Mouse (Mus musculus) gastrocnemius, postnatal 4 days (tissue): Measurements from ENCODE around the gene Ndufa6. TPM values are rescaled to one million over a fixed set of nuclear protein-coding genes. Genes with fewer than 3 reads are reported as not detected.

Experiments used
- DNase-seq, 2 experiments: peaks; one replicate each; pipeline ENCODE4 v3.0.0; 2021 to 2022; ENCODE audit warnings: low spot score in 2 of 2, mixed read lengths in 2 of 2
- microRNA-seq: library from miRNA; unstranded; fragments of <30 nt; microRNA quantifications from one replicate; pipeline ENCODE4 v1.2.0, GENCODE M21; 2021
- total RNA-seq, 2 experiments: library from RNA; stranded (reverse); gene quantifications; 2 replicates each; pipeline ENCODE4 v1.2.3; 2021

Gene Ndufa6
- total RNA-seq, 2 experiments from 2014 or later, result 306 to 308 TPM

DNA sequence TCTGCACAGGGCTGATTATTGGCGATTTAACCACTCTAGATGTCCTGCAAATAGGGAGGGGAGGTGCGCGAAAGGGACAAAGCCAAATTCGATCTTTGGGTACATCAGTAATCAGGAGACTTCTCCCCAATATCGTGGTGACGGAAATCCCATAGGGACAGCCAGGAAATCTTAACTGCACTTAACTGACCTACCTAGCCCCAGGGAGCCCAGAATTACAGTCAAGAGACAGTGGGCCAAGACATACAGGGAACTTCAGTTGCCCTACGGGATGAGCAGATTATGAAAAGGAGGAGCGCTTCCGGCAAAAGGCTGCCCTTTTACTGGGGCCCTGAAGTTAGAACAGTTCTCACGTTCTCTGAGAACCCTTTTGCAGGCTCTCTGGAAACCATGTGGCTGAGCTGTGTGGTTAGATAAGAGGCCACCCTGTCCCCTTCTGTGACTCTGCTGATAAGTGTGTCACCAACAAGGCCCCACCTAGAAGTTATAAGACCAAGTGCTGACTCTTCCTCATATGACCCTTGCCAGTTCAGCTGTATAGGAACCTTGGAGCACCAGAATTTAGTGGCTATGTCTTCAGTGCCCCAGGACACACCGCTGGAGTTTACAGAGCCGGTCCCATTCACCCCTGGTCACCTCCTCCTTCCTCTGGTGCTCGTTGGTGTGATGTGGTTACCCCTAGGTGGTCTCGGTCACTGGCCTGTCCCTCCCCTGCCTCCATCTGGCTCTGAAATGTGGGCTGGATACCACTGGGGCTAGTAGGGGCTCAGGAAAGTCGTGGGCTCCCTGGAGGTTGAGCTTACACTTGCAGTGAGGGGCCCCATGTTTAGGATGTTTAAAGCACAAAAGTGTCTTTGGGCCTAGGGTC is 12.2 kb downstream of the Ndufa6 start:
- no peak for DNase-seq

- peak; percentile 71 to 78 for DNase-seq
Observed at GRCm38 (mm10) chr15:82341036-82341501, 13.1 kb downstream of the Ndufa6 start.

DNA sequence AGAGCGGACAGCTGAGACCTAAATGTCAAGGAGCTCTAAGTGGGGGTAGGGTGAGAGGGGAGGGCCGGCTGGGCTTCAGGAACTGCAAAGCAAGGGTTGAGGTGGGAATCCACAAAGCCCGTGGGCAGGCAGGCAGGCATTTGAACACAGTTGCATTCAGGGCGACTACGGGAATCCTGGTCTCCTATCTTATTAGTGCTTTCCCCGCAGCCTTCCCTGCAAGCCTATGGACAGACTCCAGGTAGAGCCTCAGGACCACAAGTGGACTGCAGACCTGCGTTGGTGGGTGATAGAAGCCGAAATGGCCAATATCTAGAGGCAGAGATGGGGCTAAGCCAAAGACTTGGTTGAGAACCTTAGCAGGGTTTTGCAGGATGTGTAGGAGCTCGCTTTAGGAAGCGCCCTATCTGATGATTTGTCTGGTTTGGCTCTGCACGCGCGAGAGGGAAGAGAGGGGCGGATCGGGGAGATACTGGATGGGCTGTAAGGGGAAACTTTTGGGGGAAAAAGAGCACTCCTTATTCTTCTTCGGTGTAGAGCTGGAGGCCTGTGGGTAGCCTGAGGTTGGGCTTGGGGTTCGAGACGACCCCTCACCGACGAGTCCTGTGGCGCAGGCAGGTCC is 13.6 kb downstream of the Ndufa6 start:
- DNase-seq, result no peak

GRCm38 (mm10) chr15:82339634-82340254 is 14.4 kb downstream of the Ndufa6 start:
- no peak for DNase-seq

DNA sequence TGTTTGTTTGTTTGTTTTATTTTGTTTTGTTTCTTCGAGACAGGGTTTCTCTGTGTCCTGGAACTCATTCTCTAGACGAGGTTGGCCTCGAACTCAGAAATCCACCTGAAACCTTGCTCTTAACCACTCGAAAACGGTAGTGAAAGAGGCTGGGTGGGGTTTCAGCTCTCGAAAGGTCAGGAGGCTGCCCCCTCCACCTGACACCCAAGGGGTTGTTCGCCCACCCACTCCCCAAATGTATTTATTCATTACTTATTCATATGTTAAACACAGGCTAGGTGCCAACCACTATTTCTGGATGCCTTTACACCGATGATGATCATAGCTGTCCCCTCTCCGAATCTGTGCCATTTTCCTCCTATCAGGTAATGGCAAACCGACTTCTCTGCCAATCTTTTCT is 15.0 kb downstream of the Ndufa6 start:
- no peak for DNase-seq

DNA sequence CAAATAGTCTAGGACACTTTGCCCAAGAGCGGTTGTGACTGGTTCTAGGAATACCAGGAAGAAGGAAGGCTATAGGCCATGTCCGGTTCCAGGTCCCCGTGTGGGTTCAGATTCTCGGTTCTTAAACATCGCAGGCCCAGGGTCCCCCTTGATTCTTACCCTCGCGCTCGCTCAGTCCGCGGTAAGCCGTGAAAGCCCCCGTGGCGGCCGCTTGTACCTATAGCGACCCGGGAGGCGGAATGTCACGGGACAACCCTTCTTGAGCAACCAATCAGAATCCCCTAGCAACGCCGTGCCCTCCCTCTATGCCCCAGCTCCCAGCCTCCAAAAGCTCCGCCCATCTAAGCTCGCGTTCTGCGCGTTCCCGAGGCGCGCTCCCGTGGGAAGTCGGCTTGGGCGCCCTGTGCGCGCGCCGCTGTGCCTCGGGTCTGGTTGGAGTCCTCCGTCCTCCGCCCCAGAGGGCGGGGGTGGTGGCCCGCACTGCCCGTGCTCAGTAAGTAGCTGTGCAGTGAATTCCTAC is 15.5 kb downstream of the Ndufa6 start, which contains the start of the genes Naga, Pheta2 and Smdt1:
Gene Naga (minus strand): TSS at position 333 of the 520 bp plus-strand sequence.
Gene Pheta2 (plus strand): TSS at position 350 of the 520 bp plus-strand sequence.
Gene Smdt1 (plus strand): TSS at position 367 of the 520 bp plus-strand sequence.
- peak; percentile 90 to 97 for DNase-seq

GRCm38 (mm10) chr15:82337875-82338274 is 16.2 kb downstream of the Ndufa6 start:
- no peak for DNase-seq

GRCm38 (mm10) chr15:82336629-82337028 is 17.5 kb downstream of the Ndufa6 start:
- DNase-seq, result no peak

- DNase-seq, result no peak
Observed at GRCm38 (mm10) chr15:82335194-82335593, 18.9 kb downstream of the Ndufa6 start.

DNA sequence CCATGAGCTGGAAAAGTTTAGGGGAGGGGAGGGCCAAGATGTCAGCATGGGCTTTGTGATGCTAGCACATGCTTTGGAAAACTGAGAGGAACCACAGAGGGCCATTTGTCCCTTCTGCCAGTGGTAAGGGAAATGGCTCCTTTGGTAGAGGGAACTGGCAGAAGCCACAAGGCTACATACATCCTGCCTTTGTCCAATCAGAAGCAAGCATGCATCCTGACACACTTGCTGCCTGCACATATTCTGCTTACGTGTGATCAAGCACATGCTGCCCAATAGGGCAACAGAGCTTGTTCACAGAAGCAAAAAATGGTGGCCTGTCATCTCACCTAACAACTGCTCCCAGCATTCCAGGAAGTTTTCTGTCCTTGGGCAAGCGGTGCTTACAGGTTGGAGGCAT is 28.7 kb downstream of the Ndufa6 start:
- DNase-seq, result no peak

DNA sequence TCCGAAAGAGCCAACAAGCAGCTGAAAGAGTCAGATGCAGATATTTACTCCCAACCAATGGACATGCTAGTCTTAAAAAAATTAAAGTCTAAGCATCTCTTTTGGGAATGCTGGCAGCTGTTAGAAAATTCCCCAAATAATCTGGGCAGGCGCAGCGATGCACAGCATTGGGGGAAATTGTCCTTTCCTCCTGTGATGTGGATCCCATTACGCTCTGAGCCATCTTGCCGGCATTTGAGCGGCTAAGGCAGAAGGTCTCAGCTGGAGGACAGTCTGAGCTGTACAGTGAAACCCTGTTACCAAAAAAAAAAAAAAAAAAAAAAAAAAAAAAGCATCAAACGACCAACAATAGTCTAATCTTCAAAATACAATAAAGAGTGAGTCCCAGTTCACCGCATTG is 31.9 kb downstream of the Ndufa6 start:
- no peak for DNase-seq

GRCm38 (mm10) chr15:82319613-82320012 is 34.5 kb downstream of the Ndufa6 start:
- DNase-seq, result no peak

GRCm38 (mm10) chr15:82317839-82318238 is 36.3 kb downstream of the Ndufa6 start:
- DNase-seq, result no peak

GRCm38 (mm10) chr15:82308416-82308815 is 45.7 kb downstream of the Ndufa6 start:
- DNase-seq, result no peak

DNA sequence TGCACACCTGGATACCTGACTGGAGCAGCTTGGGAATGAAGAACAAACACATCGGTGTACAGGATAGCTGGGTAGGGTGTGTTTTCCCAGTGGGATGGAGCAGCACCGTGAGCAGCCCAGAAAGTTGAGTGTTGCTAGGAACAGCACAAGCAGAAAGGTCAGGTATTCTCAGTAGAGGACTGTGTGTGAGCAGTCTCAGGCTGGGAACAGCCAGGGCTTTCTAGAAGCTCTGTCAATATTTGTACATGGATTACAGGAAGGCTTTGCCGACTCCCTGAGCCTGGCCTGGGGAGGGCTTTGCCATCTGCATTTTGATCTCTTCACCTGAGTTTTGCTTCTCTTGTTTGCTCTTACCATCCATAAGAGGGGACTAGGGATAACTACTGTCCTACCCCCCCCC is 47.0 kb downstream of the Ndufa6 start:
- DNase-seq, result no peak

Small RNA genes lying within 50 kb of the gene (microRNA-seq; reads per million reads assigned to microRNA genes)
- not detected for gene Mir7684

Other genes with a start within 250 kb of the Ndufa6 start
- gene Ccdc134, start 226.4 kb downstream of the Ndufa6 start, total RNA-seq, result 10 to 100 TPM; 45.5 to 49.4 TPM
- gene Srebf2, start 207.1 kb downstream of the Ndufa6 start, total RNA-seq, result 10 to 100 TPM; 77.9 to 96.4 TPM
- under 1 TPM in 1 of 2 experiments, not detected in 1; 0.23 TPM for gene Shisa8, start 141.5 kb downstream of the Ndufa6 start, total RNA-seq
- under 1 TPM in 1 of 2 experiments, not detected in 1; 0.66 TPM for gene Tnfrsf13c, start 130.0 kb downstream of the Ndufa6 start, total RNA-seq
- gene Cenpm, start 109.6 kb downstream of the Ndufa6 start, total RNA-seq, result 10 to 100 TPM in 1 of 2 experiments, 1 to 10 TPM in 1; 8.5 to 14.4 TPM
- gene 1500009C09Rik, start 101.9 kb downstream of the Ndufa6 start, total RNA-seq, result not detected
- 1 to 10 TPM; 1.2 to 1.9 TPM for gene Sept3, start 79.4 kb downstream of the Ndufa6 start, total RNA-seq
- not detected for gene Wbp2nl, start 55.4 kb downstream of the Ndufa6 start, total RNA-seq
- gene Naga, start 15.4 kb downstream of the Ndufa6 start, total RNA-seq, result 10 to 100 TPM; 42.0 to 44.4 TPM
- 10 to 100 TPM in 1 of 2 experiments, 1 to 10 TPM in 1; 8.7 to 10.9 TPM for gene Pheta2, start 15.4 kb downstream of the Ndufa6 start, total RNA-seq
- 100 to 1,000 TPM; 135 to 144 TPM for gene Smdt1, start 15.4 kb downstream of the Ndufa6 start, total RNA-seq
- 10 to 100 TPM; 17.3 to 17.9 TPM for gene Cyp2d22, start 25.9 kb upstream of the Ndufa6 start, total RNA-seq
- under 1 TPM in 1 of 2 experiments, not detected in 1; 0.21 TPM for gene Cyp2d11, start 39.7 kb upstream of the Ndufa6 start, total RNA-seq
- gene Cyp2d10, start 52.9 kb upstream of the Ndufa6 start, total RNA-seq, result under 1 TPM in 1 of 2 experiments, not detected in 1; 0.86 TPM
- under 1 TPM in 1 of 2 experiments, not detected in 1; 0.23 TPM for gene Cyp2d9, start 79.1 kb upstream of the Ndufa6 start, total RNA-seq
- not detected for gene Cyp2d12, start 200.8 kb upstream of the Ndufa6 start, total RNA-seq